Mouse (Mus musculus) hindbrain, embryonic 13.5 days (tissue): ENCODE results near the gene Scrn2. TPM values are rescaled to one million over a fixed set of nuclear protein-coding genes. Genes with fewer than 3 reads are reported as not detected.

Source experiments
- microRNA-seq: library from miRNA; unstranded; fragments of <30 nt; microRNA quantifications from one replicate; pipeline ENCODE4, GENCODE M21; 2016
- polyA plus RNA-seq: library from polyadenylated mRNA; unstranded; fragments of >200 nt; fragmentation: Nextera tagmentation; extraction: Ambion mirVana; gene quantifications from 2 replicates; pipeline ENCODE4 v1.2.1, GENCODE M21; 2015

The Scrn2 gene
- polyA plus RNA-seq, 1 experiment from 2014 or later: 15.3 TPM

Small RNAs within 50 kb of the gene (microRNA-seq; reads per million reads assigned to microRNA genes)
- 0.70 reads per million for gene Mir8103

Other genes starting within 250 kb of the Scrn2 start
- gene Cbx1, start 240.8 kb upstream of the Scrn2 start, polyA plus RNA-seq: 108 and 109 TPM in 2 replicates
- 69.8 and 72.6 TPM in 2 replicates for gene Nfe2l1, start 200.0 kb upstream of the Scrn2 start, polyA plus RNA-seq
- 27.3 and 31.7 TPM in 2 replicates for gene Copz2, start 180.1 kb upstream of the Scrn2 start, polyA plus RNA-seq
- gene Cdk5rap3, start 113.4 kb upstream of the Scrn2 start, polyA plus RNA-seq: 92.9 and 100 TPM in 2 replicates
- gene Prr15l, start 101.8 kb upstream of the Scrn2 start, polyA plus RNA-seq: 0.29 and 0.43 TPM in 2 replicates
- gene Pnpo, start 86.0 kb upstream of the Scrn2 start, polyA plus RNA-seq: 20.5 and 22.6 TPM in 2 replicates
- gene Sp2, start 47.0 kb upstream of the Scrn2 start, polyA plus RNA-seq: 15.9 and 17.2 TPM in 2 replicates
- 0.10 and 0.29 TPM in 2 replicates for gene Sp6, start 16.5 kb upstream of the Scrn2 start, polyA plus RNA-seq
- 3.2 and 5.6 TPM in 2 replicates for gene Lrrc46, start 11.5 kb downstream of the Scrn2 start, polyA plus RNA-seq
- gene Mrpl10, start 11.6 kb downstream of the Scrn2 start, polyA plus RNA-seq: 59.4 and 62.0 TPM in 2 replicates
- gene Osbpl7, start 20.7 kb downstream of the Scrn2 start, polyA plus RNA-seq: 9.6 and 10.7 TPM in 2 replicates
- 0.16 and 0.21 TPM in 2 replicates for gene Tbx21, start 85.4 kb downstream of the Scrn2 start, polyA plus RNA-seq
- gene Tbkbp1, start 121.6 kb downstream of the Scrn2 start, polyA plus RNA-seq: 7.3 and 8.2 TPM in 2 replicates
- gene Kpnb1, start 157.9 kb downstream of the Scrn2 start, polyA plus RNA-seq: 36.7 and 39.7 TPM in 2 replicates